Mouse (Mus musculus): Measurements from ENCODE around the gene Apof.
"Not testable (repeated sequence)": the region's sequence is repeated elsewhere in the genome, so short reads cannot be mapped to it uniquely, and the experiment has no call there.

Apof gene

GRCm38 (mm10) chr10:128259946-128260345, 8.5 kb upstream of the Apof start:
- no peak for DNase-seq

DNA sequence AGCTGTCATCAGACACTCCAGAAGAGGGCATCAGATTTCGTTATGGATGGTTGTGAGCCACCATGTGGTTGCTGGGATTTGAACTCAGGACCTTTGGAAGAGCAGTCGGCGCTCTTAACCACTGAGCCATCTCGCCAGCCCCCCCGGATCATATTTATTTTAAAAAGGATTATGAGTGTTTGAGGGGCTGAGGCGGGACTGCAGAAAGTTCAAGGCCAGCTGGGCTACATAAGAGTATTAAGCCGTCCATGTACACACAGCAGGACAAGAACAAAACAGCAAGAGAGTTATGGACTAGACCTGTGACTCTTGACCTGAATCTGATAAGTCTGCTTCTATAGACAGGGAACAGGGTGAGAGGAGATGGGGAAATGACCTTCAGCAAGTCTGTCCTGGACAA, 8.1 kb upstream of the Apof start:
- DNase-seq: not testable (repeated sequence)

- no peak for DNase-seq
Measured at GRCm38 (mm10) chr10:128262300-128262699, 6.2 kb upstream of the Apof start.

GRCm38 (mm10) chr10:128263393-128264310, 4.8 kb upstream of the Apof start:
- DNase-seq: no peak

- no peak for DNase-seq
Measured at GRCm38 (mm10) chr10:128269206-128269910, 887 bp downstream of the Apof start.

DNA sequence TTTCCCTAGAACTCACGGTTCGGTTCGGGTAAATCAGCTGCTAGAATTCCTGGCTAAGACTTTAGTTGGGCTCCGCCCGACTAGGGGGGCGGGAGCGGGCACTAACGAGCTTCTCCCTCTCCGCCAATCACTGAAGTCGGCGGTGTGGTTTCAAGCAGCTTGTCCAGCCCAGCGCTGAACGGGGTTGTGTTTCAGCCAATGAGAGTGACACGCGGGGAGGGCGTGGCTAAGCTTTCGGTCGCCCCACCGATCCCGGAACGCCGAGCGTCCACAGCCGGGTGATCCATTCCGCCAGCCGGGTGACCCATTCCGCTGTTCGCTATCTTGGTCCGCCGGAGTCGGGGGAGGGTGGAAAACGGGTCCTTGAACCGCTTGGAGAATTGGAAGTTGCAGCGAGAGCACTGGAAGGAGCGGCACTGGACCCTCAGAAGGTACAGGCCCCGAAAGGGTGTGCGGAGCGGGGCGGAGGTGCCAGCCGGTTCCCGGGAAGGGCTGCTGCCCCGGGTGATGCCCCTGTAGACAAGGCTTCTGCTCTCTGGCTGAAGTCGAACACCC, 1.9 kb downstream of the Apof start, which contains the start of gene Stat2:
Stat2 (plus strand) TSS at position 273 of the 555 bp plus-strand sequence.
- peak; percentile 97 to 98 for DNase-seq

DNA sequence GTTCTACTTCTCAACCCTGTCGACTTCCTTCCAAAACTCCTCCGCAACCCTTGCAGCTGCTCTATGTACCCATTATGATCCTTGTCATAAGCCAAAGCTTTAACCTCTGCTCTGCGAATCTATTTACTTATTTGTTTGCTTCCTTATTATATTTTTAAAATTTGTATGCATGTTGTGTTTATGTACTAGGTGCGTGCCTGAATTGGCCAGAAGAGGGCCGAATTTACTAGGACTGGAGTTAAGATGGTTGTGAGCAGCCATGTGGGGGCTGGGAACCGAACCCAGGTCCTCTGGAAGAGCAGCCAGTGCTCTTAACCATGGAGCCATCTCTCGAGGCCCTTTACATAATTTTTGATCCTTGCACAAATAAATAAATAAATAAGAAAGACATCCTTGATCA, 2.4 kb downstream of the Apof start:
- DNase-seq: peak; percentile 37 to 39

- peak; percentile 35 to 49 for DNase-seq
Measured at GRCm38 (mm10) chr10:128271883-128272282, 3.4 kb downstream of the Apof start.

DNA sequence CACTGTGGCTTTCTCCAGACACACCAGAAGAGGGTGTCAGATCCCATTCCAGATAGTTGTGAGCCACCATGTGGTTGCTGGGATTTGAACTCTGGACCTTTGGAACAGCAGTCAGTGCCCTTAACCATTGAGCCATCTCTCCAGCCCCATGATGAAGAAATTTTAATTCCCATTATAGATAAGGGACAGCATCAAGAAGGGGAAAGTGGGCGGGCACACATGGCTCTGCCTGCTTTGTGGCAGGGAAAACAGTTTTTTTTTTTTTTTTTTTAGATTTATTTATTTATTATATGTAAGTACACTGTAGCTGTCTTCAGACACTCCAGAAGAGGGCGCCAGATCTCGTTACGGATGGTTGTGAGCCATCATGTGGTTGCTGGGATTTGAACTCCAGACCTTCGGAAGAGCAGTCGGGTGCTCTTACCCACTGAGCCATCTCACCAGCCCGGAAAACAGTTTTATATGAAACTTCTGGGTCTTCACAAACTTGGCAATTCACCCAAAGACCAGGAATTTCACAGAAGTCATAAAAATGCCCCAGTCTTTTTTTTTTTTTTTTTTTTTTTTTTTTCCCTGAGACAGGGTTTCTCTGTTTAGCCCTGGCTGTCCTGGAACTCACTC, 4.5 kb downstream of the Apof start:
- not testable (repeated sequence) for DNase-seq

DNA sequence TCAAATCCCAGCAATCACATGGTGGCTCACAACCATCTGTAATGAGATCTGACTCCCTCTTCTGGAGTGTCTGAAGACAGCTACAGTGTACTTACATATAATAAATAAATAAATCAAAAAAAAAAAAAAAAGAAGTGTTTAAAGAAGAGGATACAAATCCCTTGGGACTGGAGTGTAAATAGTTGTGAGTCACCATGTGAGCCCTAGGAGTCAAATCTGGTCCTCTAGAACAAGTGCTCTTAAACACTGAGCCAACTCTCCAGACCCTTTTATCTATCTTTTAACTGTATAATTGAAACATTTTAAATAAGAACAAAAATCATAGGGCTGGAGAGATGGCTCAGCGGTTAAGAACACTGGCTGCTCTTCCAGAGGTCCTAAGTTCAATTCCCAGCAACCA, 6.9 kb downstream of the Apof start:
- DNase-seq: not testable (repeated sequence)

DNA sequence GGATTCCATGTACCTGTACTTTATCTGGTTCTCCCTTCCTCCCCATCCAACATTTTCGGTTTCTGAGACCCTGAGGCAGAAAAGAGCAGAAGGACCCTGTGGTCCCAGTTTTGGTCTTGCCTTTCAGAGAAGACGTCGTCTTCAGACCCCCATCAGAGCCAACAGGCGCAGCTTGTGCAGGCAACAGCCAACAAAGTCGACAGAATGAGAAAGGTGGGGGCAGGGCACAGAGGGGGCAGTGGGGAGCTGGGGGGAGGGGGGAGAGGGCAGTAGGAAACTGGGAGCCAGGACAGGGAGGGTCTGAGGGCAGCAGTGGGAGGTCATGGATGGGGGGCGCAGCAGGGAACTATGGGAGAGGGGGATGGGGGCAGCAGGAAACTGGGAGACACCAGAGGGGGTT, 9.7 kb downstream of the Apof start:
- DNase-seq: peak; percentile 48 to 51

DNA sequence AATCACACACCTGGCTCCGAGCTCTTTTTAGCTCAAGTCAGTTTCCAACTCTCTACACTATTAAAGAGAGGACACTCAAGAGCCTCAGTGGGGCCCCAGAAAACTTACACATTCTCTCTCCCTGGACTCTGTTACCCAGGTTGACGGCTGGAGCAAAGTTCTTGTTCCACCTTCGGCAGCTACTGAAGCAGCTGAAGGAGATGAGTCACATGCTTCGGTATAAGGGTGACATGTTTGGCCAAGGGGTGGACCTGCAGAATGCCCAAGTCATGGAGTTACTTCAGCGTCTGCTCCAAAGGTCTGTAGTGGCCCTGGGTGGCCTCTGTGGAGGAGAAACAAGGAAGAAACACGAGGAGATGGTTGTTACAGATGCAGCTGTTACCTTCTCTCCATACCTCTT, 12.5 kb downstream of the Apof start:
- no peak for DNase-seq

- DNase-seq: no peak
Measured at GRCm38 (mm10) chr10:128281682-128282081, 13.2 kb downstream of the Apof start.

DNA sequence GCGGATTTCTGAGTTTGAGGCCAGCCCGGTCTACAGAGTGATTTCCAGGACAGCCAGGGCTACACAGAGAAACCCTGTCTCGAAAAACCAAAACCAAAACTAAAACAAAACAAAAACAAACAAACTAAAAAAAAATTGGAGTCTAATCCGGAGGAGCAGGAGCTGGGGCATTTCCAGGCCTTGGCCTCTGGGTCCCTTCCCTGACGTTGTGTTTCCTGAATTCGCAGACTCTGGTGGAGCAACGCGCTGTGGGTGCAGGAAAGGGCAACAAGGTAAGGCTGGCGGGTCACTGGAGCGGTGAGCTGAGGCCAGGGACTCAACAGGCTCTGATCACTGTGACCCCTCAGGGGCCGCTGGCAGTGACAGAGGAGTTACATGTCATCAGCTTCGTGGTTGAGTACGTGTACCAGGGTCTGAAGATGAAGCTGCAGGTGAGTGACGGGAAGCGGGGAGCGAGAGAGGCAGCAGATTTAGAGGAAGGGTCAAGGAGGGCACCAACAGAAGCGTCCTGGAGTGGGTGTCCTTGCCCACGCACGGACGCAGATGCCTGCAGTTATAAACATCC, 14.5 kb downstream of the Apof start:
- peak in 1 of 2 experiments; percentile 52 for DNase-seq

DNA sequence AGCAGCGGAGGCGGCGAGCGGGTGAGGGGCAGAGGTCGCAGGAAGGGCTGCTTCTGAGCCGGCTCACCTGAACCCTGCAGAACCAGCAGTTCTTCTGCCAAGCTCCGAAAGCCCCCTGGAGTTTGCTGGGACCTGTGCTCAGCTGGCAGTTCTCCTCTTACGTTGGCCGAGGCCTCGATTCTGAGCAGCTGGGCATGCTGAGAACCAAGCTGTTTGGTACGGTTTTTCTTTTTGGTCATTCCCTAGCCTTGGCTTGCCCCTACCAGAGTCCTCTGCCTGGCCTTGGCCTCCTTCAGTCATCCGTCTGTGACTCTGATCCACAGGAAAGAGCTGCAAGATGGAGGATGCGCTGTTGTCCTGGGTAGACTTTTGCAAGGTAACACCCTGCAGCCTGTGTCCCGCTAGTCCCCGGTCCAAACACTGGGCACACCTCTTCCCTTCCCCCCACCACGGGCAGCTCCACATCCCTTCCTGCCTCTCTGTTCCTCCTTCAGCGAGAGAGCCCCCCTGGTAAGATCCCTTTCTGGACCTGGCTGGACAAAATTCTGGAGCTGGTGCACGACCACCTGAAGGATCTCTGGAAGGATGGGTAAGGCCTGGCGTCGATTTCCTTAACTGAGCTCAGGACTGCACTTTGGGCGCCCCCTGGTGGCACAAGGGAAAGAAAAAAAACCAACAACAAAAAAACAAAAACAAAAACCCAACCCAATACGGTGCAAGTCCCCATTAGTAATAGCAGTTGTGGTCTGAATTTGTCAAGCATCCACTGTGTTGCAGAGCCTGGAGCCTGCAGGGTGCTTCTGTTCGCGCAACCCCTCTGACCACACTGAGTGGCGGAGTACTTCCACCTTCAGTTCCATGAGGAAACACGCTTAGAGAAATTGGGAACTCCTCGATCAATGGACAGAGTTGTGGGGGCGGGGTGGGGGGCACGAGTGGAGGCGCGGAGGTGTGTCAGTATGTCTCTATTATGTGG, 15.4 kb downstream of the Apof start:
- DNase-seq: peak; percentile 98

DNA sequence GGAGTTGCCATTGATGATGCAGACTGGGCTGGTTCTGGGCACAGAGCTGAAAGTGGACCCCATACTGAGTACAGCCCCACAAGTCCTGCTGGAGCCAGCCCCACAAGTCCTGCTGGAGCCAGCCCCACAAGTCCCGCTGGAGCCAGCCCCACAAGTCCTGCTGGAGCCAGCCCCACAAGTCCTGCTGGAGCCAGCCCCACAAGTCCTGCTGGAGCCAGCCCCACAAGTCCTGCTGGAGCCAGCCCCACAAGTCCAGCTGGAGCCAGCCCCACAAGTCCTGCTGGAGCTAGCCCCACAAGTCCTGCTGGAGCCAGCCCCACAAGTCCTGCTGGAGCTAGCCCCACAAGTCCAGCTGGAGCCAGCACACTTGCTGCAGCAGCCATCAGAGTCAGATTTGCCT, 22.1 kb downstream of the Apof start:
- DNase-seq: peak; percentile 75 to 76

DNA sequence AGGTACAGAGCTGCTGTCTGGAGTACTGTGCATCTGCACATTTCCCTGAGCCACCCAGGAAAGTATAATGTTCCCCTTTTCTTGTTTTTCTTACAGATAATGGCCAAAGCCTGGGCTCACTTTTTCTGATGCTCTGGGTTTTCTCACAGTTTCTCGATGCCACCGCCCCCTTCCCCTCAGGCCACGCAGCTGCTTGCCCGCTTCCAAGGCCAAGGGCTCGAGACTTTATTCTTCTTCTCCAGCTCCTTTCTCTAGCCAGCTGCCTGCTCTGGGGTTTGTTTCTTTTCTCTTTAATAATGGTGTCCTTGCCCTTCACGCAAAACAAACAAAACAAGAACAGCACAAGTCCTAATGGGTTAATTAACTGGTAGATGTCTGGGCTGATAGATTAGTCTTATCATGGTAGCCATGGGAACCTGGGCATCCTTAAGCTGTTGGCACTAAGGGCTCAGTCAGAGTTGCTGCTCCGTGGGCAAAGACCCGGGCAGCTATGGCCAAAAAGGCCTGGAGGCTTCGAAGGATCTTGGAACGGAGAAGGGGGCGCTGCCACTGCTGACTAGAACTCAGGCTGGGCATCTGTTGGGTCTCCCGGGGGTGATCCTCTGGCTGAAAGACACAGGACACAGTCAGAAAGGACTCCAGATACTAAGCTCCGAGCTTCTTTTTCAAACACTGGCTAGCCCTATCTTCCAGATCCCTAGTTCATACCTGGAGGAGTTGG, 28.1 kb downstream of the Apof start:
- peak; percentile 62 to 75 for DNase-seq

- peak; percentile 83 to 87 for DNase-seq
Measured at GRCm38 (mm10) chr10:128297221-128297620, 28.8 kb downstream of the Apof start.

- DNase-seq: peak; percentile 74 to 75
Measured at GRCm38 (mm10) chr10:128297622-128298021, 29.2 kb downstream of the Apof start.

- DNase-seq: peak in 1 of 2 experiments; percentile 7
Measured at GRCm38 (mm10) chr10:128298243-128298642, 29.8 kb downstream of the Apof start.

DNA sequence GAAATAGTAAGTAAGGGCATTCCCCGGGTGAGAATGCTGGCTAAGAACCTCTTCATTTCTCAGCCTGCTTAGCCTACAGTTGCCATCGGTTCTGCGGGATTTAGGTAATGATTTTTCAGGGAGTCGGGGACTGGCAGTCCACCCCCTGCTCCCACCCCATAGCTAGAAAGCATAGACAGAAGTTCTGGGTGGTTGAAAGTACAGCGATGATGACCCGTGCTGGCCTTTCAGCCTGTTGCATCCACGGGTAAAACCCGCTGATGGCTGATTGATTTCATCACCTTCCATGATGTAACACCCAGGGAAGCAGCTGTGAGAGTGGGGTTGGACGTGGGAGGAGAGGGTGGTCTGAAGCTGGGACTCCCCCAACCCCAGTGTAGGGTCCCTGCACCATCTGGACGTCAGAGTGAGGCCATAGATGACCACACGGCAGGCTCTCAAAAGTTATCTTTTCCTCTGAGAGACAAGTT, 30.3 kb downstream of the Apof start, which contains the start of gene Il23a:
Il23a (minus strand) TSS at position 51 of the 470 bp plus-strand sequence.
- DNase-seq: no peak
